In genomic region chr6:39241421-39241891, GRCm38 (mm10) we compare ENCODE assay signal across 8 mouse cellular contexts. TPM values are rescaled to one million over a fixed set of nuclear protein-coding genes. Genes with fewer than 3 reads are reported as not detected.
A peak's percentile ranks its signal among the peaks of the same experiment; 100 is the strongest.
DNase-seq lines count a peak whose midpoint lies in the region; ATAC-seq lines count a peak whose summit lies in the region.

No protein-coding gene starts in this region.

- ATAC-seq in erythroblast, adult 5-6 weeks (replicated peaks; ENCODE audit: low FRiP score, poor library complexity, severe bottlenecking): no peak
- no peak for ATAC-seq in cerebellum, adult (ENCODE audit: insufficient number of reproducible peaks, low FRiP score, low TSS enrichment)

- peak; percentile 25 to 31 for DNase-seq in heart, postnatal 14 days
- DNase-seq in heart, postnatal 25 days (ENCODE audit: low spot score): no peak
- peak; percentile 62 for DNase-seq in 3T3-L1 (ENCODE audit: low read depth, low spot score)
- peak; percentile 52 for DNase-seq in NIH3T3 (ENCODE audit: low read depth)
- peak; percentile 65 to 66 for DNase-seq in layer of hippocampus, adult 8-10 months (ENCODE audit: low spot score in 2 of 2)
- no peak for DNase-seq in thymus, postnatal 36 days

- intact Hi-C loops in heart, postnatal 14 days (cut with DNase I): no loop called here
- intact Hi-C loops in heart, postnatal 25 days (cut with DNase I): loop anchor here (5.0 kb wide), 1 partner anchor 34 kb away; the partner anchor contains the start of gene Kdm7a

RNA-seq across cellular contexts. Expression of gene Kdm7a, which starts 34.9 kb away (rescaled TPM):
- 10 to 100 TPM; 20.2 to 21.9 TPM for total RNA-seq in heart, postnatal 14 days (2021)
- total RNA-seq in heart, postnatal 25 days (2021): 10 to 100 TPM; 17.2 to 19.9 TPM
- total RNA-seq in layer of hippocampus, adult 8-10 months (2022): 10 to 100 TPM; 32.8 to 56.7 (median 45.0) TPM
- 103 and 107 TPM in 2 replicates for total RNA-seq in erythroblast, adult 5-6 weeks (2015; ENCODE audit: low replicate concordance)
- 216 and 235 TPM in 2 replicates for total RNA-seq in erythroblast, adult 5-6 weeks (2017; ENCODE audit: low replicate concordance)

Comparison
In these comparisons a context has a peak if more than half of its experiments do, and no peak if none do; other contexts are left out.
1. DNase-seq: peak in heart, postnatal 14 days (2 of 2), 3T3-L1 (single experiment), NIH3T3 (single experiment) and layer of hippocampus, adult 8-10 months (2 of 2); none in heart, postnatal 25 days (single experiment) and thymus, postnatal 36 days (0 of 2).